Mouse (Mus musculus): ENCODE measurements around the gene Aifm3.
"Not testable (repeated sequence)": the region's sequence is repeated elsewhere in the genome, so short reads cannot be mapped to it uniquely, and the experiment has no call there.

The Aifm3 gene

DNA sequence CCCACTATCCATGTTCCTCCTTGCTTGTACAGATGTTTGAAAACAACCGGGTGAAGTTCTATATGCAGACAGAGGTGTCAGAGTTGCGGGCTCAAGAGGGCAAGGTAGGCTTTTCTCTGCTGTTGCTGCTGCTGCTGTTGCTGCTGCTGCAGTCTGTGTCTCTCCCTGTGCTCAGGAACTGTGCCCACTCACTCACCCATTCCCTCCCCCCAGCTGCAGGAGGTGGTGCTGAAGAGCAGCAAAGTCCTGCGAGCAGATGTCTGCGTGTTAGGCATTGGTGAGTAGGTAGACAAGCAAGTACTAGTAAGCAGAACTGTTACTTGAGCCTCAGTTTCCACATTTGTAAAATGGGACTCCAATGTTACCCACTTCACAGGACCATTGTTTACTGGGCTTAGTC is 13.3 kb downstream of the Aifm3 start:
- no peak for DNase-seq

DNA sequence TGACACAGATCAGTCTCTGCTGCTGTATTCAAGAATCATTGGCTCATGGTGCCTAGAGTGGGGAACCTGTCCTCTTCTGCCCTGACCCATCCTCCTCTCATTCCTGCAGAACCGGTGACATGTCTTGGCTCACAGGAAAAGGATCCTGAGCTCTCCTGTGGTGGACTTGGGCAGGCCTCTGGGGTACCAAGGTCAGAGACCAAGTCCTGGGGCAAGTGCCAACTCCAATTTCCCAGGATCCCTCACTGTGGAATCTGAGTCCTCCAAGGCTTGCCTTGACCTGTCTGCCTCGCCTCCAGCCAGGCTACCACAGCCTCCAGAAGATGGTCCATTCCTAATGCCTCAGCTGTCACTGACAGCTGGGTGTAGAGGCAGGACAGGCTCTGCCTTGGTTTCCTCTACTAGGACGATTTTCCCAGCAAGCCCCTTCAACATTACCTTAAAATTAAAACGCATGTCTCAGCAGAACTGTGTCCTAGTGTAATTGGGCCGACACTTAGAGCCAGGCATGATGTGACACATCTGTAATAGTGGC is 17.7 kb downstream of the Aifm3 start:
- peak; percentile 62 to 79 for DNase-seq

DNA sequence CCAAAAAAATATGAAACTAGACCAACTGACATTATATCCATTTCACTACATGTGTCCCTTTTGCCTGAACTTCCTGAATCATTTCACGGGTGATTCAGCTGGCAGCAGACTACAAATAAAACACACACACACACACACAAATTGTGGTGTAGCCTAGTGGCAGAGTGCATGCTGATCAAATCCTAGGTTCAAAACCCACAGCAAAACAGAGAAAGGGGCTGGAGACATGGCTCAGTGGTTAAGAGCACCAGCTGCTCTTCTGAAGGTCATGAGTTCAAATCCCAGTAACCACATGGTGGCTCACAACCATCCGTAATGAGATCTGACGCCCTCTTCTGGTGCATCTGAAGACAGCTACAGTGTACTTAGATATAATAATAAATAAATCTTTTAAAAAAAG is 18.6 kb downstream of the Aifm3 start:
- DNase-seq = not testable (repeated sequence)

DNA sequence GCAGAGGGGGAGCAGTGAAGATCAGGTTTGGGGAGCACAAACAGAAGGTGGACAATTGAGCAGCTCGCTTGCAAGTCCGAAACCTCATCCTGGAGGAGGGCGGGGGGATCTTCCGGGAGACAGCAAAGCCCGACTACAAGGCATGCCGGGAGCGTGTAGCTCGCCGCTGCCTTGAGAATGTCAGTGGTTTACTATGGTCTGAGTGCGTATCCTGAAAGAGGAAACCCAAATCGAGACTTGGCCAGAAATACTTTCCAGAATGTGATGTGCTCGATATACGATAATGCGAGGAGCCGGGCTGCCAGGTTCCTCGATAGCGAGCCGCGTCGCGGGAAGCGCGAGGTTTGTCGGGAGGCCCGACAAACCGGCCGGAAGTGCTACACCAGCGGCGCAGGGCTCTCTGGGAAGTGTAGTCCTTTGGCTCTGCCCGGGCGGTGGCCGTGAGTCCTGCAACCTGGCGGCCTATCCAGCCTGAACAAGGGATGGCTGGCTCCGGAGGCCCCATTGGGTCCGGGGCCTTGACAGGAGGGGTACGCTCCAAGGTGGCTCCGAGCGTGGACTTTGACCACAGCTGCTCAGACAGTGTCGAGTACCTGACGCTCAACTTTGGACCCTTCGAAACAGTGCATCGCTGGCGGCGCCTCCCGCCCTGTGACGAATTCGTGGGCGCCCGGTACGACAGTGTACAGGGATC is 19.3 kb downstream of the Aifm3 start, which contains the start of gene Lztr1:
Lztr1 (plus strand) TSS at position 143 of the 694 bp plus-strand sequence.
- peak; percentile 89 to 95 for DNase-seq

DNA sequence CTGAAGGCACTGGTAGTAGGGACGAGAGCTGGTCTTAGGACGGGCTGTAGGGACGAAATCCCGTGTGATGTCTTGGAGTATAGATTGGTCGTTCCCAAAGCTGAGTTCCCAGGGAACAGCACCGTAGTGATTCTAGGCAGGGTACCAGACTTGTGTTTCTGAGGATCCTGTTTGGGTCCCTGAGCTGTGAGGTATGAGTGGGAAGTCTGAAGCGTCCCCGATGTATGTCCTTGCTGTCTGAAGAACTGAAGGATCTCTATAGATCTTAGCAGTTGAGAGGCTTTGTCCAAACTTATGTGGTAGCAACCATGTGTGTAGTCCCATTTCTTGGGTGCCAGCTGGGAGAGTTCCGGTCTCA is 19.8 kb downstream of the Aifm3 start:
- DNase-seq = no peak

DNA sequence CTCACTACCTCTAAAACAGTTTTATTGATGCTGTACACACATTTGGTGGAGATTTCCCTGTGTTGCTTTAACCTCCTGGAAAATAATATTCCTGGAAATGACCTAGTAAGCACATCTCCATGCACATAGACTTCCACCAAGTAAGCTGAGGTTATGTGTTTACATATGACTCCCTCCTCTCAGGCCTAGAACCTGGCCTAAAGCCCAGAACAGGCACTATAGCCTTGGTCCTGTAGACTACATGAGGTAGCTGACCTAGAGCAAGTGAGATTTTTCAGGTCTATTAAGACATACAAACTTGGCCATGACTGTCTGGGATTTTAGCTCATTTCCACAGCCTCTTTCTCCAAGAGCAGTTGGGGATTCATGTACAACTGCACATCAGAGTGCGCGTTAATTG is 20.7 kb downstream of the Aifm3 start:
- DNase-seq = no peak

DNA sequence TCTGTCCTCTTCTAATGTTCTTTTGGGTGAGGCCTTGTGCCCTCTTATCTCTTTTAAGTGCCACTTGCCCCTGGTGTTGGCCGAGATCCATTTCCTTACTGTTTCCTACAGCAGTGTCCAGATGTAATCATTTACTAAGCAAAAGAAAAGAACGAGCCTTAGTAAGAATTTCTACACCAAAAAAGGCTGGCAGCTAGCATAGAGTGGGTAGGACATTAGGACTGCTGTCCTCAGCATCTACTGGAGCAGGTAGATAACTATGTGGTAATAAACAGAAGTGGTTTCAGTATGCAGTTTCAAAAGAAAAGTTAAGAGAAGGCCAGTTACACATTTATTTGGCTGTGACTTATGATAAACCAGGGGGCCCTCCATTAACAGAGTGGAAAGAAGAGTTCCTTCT is 21.3 kb downstream of the Aifm3 start:
- peak; percentile 51 to 59 for DNase-seq

DNA sequence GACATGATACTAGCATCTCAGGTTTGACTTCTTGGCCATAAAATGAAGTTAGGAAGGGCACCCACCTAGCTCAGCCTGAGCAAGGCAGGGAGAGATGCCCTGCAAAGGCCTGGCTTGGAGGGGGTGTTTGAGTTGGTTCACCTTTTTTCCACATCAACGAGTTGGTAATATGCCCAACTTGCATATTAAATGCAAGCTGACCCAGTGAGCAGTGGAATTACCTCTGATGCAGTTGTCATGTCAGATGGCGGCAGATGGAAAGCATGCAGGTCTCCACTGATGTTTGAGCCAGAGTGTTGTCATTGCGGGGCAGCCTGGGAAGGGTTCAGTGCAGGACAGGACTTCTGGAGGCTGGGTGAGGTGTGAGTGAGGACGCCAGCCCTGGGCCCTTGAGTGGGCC is 22.0 kb downstream of the Aifm3 start:
- DNase-seq = no peak

DNA sequence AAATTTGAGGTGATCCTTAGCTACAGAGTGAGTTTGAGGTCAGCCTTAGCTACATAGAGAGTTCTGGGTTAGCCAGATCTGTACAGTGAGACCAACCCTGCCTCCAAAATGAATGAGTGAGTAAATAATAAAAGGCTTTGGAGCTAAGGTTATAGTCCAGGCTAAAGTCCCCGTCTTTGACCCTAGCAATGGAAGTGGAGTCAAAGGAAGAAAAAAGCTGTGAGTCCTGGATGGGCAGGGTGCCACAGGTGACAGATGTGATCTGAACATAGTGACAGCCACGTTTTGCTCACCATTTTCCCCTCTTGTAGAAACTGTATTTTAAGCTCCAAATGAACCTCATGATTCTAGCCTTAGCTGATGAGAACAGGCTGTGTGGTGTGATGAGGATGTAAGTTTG is 29.5 kb downstream of the Aifm3 start:
- DNase-seq = peak in 1 of 2 experiments; percentile 35

DNA sequence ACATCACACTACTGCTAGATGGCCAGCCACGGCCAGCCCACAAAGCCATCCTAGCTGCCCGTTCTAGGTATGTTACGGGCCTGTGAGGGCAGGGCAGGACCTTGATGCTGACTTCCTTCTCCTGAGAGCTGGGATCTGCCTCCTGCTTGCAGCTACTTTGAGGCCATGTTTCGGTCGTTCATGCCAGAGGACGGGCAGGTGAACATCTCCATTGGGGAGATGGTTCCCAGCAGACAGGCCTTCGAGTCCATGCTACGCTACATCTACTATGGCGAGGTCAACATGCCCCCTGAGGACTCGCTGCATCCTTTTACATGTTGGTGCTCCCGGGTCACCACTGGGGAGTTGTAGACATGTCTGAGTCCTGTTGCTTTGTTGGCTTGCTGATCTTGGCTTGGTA is 34.7 kb downstream of the Aifm3 start:
- no peak for DNase-seq

DNA sequence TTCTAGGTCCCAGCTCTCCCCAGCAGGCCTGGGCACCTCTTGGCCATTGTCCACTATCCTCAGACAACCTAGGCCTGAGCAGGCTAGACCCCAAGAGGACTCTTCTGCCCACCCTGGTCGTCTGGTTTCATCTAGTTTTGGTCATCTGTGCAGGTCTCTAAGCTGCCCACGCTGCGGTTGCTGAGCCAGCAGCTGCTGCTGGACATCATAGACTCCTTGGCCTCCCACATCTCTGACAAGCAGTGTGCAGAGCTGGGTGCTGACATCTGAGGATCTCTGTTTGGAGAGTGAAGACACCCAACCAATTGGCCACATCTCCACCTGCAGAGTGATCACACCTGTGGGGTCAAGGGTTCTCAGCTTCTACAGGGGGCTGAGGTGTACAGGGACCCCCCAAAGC is 36.1 kb downstream of the Aifm3 start:
- DNase-seq = no peak

DNA sequence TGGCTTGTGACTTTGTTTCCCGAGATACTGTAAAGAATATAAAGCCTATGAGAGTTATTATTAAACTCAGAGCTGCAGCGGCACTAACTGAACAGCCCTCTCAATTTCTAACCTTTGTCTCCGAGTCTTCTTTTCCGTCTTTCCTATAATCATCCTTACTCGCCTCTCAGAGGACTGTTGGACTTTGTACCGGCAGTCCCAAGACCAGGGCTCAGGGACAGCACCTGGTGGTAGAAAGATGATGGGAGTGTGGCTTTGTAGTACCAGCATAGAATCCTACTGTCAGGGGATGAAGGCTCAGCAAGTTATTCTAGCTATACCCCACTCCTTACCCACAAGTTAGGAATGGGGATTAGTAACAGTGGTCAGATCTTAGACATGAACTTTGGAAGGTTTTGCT is 36.8 kb downstream of the Aifm3 start:
- DNase-seq = peak; percentile 60 to 73

DNA sequence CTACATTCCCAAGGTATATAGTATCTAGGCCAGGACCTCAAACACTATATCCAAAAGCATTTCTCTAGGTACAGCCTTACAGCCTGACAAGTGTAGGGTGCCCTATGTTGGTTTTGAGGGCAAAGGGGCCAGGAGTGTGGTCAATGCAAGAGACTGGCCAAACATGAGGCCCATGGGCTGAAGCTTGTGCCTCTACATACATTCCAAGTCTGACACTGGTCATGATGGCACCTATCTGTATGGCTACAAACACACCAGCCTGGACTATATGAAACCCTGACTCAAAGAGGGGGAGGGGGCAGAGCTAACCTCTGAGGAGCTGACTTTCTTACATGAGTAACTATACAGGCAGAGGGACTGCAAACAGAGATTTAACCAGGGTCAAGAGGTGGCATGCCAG is 38.2 kb downstream of the Aifm3 start:
- DNase-seq = no peak

DNA sequence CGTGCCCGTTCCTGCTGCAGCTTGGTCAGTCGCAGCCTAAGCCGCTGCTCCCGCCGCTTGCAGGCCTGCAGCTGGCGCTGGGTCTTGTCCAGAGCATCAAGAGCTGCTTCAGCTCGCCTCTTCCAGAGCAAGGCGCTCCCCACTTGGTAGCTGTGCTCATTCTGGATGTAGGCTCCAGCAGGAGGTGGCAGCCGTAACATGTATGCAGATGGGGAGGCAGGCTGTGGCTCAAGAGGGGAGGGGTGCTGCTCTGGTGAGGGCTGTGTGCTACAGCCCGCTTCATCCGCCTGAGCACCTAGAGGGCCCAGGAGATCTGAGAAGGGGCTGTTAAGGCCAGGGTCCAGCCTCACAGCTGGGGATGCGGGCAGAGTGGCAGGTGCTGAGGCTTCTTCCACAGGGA is 38.9 kb downstream of the Aifm3 start:
- no peak for DNase-seq

DNA sequence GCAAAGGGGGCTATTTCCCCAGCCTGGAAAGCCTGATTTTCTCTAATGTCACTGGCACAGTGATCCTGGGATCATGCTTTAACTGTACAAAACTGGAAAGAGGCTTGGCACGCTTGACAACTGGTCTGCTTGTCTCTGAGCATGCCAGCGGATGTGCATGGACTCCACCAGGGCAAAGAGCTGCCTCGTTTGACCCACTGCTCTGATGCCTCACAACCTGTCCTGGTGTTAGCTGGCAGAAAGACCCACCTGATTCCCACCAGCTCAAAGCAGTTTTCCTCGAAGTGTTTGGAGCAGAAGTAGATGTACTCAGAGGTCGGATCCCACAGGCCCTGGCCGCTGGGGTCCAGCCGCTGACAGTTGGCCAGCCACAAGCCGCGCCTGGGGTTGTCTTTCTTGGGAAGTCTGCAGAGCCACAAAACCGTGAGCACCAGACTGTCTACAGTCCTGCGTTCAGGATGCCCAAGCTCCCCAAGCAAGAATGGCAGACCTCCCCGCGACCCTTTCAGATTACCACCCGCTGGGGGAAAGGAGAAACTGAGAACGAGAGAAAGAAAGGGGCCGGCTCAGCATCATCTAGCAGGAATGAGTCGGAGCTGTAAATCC is 40.7 kb downstream of the Aifm3 start:
- DNase-seq = no peak

DNA sequence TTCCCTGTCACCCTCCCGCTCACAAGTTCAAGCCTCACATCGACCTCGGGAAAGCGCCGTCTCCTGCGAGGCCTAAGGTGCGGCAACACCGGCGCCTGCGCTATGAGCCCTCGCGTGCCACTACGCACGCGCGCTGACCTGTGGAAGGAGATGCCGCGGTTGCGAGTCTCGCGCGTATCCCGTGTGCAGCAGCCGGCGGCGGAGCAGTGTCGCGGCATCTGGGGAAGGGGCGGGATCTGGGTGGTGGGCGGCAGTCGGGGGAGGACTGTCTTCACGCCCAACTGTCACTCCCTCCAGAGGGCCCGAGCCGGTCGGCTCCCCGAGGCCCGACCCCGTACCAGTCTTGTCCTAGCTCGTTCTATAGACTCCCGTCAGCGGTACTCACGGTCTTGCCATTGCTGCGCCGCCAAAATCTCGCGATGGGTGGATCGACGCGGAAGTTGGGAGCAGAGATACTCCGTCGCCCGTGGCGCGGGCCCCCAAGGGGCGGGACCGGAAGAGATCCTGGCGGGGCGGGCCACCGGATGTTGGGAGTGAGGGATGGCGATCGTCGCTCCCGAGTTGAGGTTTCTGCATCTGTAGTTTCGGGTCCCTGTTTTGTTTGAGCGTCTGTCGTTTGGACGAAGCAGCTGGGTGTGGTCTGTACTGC is 41.4 kb downstream of the Aifm3 start, which contains the start of gene Thap7:
Thap7 (minus strand) TSS at position 497 of the 649 bp plus-strand sequence.
- peak; percentile 97 to 99 for DNase-seq

DNA sequence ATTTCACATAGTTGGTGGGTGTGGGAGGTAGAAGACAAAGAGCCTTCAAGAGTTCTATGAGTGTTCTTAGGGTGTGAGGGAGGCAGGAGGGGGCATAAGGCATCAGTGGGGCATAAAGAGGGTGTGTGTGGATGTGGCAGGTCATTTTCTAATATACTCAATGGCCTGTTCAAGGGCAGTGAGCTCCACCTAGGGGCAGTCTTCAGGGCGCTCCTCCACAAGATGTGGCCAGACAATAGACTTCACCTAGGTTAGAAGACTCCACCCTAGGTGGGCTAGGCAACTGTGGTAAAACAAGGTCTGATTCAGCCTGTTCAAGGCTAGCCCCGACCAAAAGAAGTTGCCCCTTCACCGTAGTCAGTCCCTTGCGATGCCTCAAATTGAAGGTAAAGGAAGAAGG is 42.9 kb downstream of the Aifm3 start:
- peak; percentile 59 to 65 for DNase-seq

DNA sequence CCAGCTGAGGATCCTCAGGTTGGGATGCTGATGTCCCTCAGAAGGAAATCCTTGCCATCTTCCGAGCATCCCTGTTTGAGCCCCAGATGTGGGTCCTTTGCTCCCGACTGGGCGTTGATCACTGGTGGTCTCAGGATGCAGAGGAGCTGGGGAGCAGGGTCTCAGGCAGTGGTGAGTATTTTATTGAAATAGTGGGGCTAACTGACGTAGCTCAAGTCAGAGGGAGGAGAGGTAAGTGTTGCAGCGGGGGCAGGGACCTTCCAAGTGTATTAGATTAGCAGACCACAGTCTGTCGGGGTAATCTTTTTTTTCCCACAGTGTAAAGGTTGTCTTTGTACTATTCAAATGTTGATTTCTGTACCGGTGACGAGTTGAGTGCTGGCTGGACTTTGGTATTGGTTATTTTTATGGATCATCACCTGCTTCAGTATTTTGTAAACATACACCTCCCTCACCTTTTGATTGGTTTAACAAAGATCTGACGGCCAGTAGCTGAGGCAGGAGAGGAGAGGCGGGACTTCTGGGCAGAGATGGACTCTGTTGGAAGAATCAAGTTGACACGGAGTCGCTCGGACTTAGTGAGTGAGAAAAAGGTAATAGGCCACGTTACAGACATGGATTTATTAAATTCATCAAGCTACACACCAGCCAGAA is 43.4 kb downstream of the Aifm3 start:
- no peak for DNase-seq

DNA sequence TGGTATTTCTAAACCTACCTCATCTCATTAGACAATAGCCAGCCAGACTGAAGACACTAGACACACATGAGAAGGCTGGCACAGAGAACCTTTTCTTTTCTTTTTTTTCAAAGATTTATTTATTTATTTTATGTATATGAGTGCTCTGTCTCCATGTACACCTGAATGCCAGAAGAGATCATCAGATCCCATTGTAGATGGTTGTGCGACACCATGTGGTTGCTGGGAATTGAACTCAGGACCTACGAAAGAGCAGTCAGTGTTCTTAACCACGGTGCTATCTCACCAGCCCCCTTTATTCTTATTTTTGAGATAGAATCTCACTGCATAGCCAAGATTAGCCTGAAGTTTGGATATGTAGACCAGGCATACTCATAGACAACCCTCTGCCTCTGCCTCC is 47.2 kb downstream of the Aifm3 start:
- peak in 1 of 2 experiments; percentile 29 for DNase-seq

DNA sequence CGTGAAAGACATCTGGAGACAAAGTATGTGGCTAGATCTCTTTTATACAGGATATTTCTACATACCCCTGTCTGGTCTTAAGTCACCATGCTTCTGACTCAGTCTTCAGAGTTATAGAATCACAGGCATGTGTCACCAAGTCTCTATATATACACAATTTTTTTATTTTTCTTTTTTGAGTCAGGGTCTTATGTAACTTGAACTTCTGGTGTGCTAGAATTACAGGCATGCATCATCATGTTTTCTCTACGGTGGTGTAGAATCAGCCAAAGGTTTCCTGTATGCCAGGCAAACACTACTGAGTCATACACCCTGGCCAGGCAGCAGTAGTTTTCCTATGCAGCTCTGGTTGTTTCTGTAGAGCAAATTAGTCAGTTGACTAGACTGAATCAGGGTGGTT is 53.2 kb downstream of the Aifm3 start:
- no peak for DNase-seq

DNA sequence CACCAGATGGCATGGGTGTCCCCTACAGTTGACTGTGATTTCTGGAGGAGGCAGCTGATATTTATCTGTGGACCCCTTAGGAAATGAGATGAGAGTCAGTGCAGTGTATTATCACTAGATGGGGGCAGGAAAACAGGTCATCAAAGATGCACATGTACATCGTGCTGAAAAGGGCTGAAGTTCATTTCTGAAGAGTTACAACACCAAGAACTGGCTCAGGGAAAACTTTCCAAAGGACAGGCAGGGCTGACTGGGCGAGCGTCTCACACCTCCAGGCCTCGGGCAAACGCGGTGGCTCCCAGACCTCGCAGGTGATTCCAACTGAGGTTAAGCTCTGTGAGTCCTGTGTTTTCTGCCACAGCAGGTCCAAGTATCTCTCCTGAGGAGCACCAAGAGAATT is 63.4 kb downstream of the Aifm3 start:
- DNase-seq = peak in 1 of 2 experiments; percentile 19

DNA sequence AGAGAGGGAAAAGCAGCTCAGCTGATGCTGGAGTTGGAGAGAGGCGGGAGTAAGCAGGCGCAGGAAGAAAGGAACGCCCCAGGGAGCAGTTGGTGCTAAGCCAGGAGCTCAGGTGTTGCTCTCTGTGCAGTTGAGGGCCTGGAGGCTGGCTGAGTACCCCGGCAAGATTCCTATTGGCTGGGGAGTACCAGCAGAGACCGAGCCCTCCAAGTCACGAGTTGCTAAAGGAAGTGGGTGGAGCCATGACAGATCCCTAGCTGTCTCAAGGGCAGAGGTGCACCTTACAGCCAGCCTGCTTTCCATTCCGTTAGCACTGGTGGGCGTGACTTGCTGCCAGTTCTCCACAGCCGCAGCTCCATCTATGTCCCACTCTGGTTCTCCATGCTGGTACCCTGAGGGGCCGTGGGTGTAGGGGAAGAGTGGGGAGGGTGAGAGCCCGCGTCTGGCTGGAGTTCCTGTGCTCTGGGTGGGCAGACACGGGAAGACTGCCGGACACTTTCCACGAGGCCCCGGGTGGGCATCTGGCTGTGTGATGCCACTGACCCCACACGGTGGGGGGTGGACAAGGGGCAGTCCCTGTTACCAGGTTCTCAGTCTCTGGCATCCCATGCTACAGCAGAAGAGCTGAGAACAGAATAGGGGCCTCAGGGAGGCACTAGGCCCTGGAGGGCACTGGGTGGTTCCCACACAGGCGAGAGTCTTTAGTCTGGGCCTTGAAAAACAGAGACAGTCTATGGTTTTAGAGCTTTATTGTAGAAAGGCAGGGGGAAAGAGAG is 64.7 kb downstream of the Aifm3 start:
- peak; percentile 80 to 93 for DNase-seq

DNA sequence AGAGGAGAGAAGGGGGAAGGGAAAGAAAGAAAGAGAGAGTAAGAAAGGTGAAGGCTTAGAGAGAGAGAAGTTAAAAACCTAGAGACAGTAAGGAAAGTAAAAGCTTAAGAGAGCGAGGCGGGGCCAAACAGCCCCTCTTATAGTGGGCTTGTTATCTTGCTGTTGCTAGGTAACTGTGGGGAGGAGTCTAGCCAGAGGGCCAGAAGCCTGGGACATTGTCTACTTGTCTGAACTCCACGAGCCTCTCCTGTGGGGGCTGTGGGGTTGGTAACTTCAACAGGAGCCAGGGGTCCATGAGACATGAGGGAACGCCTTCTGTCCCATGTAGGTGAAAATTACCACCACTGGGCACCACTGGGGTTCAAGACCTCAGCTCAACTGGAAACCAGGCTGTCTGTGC is 65.3 kb downstream of the Aifm3 start:
- DNase-seq = peak in 1 of 2 experiments; percentile 21
